Mouse (Mus musculus) heart, embryonic 14.5 days (tissue): ENCODE data around the gene Ccdc191. TPM values are rescaled to one million over a fixed set of nuclear protein-coding genes. Genes with fewer than 3 reads are reported as not detected.

Source experiments
- ATAC-seq: fragments of 200-750 bp; cut with Nextera tagmentation; 2 replicates; pipeline ENCODE4 v1.8.0; 2017; ENCODE audit warnings: low read depth, moderate TSS enrichment; ENCODE audit not compliant: insufficient number of reproducible peaks, insufficient read depth, low FRiP score
- H3K27ac ChIP-seq, 2 experiments: fragments of 200-500 bp in 1 of 2; fragments of 300-500 bp in 1 of 2; sonication (generic) in 1 of 2; replicated peaks in 1 of 2; 2 replicates each; pipeline ENCODE4 v1.5.1; 2012 to 2014; ENCODE audit warnings: low read depth in 2 of 2, low read length in 2 of 2, control low read depth in 1 of 2, mild to moderate bottlenecking in 1 of 2, mixed read lengths in 1 of 2; ENCODE audit not compliant: control insufficient read depth in 1 of 2, insufficient read depth in 1 of 2
- H3K27me3 ChIP-seq: fragments of 300-500 bp; sonication (generic); 2 replicates; pipeline ENCODE4 v1.6.1; 2014; ENCODE audit warnings: mild to moderate bottlenecking, low read length, control low read depth; ENCODE audit not compliant: control insufficient read depth, insufficient read depth
- H3K36me3 ChIP-seq: fragments of 300-500 bp; sonication (generic); 2 replicates; pipeline ENCODE4 v1.6.1; 2014; ENCODE audit warnings: mild to moderate bottlenecking, control low read depth, low read length, mixed read lengths; ENCODE audit not compliant: control insufficient read depth, insufficient read depth
- H3K4me1 ChIP-seq, 2 experiments: fragments of 200-500 bp in 1 of 2; fragments of 300-500 bp in 1 of 2; sonication (generic) in 1 of 2; 2 replicates each; pipeline ENCODE4 v1.6.1; 2012 to 2014; ENCODE audit warnings: low read length in 2 of 2, control low read depth in 1 of 2, mixed read lengths in 1 of 2; ENCODE audit not compliant: control insufficient read depth in 2 of 2, insufficient read depth in 2 of 2
- H3K4me2 ChIP-seq: fragments of 300-500 bp; sonication (generic); 2 replicates; pipeline ENCODE4 v1.6.1; 2014; ENCODE audit warnings: mild to moderate bottlenecking, low read length
- H3K4me3 ChIP-seq, 2 experiments: fragments of 200-500 bp in 1 of 2; fragments of 300-500 bp in 1 of 2; sonication (generic) in 1 of 2; 2 replicates each; pipeline ENCODE4 v1.5.1; 2012 to 2014; ENCODE audit warnings: low read length in 2 of 2, mild to moderate bottlenecking in 2 of 2, control low read depth in 1 of 2, low read depth in 1 of 2, moderate library complexity in 1 of 2; ENCODE audit not compliant: control insufficient read depth in 1 of 2, insufficient read depth in 1 of 2
- H3K9ac ChIP-seq: fragments of 300-500 bp; sonication (generic); 2 replicates; pipeline ENCODE4 v1.6.1; 2014; ENCODE audit warnings: mild to moderate bottlenecking, low read length
- H3K9me3 ChIP-seq: fragments of 300-500 bp; sonication (generic); 2 replicates; pipeline ENCODE4 v1.6.1; 2016; ENCODE audit warnings: low read length, control low read depth; ENCODE audit not compliant: control insufficient read depth
- WGBS: fragments of 180-500 bp; shearing (Covaris S2); extraction: QIAGEN DNeasy Blood & Tissue Kit; methylation state at CpG from one replicate; pipeline ENCODE4 v1.1.7; 2014; 5-methylcytosine and 5-hydroxymethylcytosine counted together
- polyA plus RNA-seq: library from polyadenylated mRNA; unstranded; fragments of >200 nt; fragmentation: Nextera tagmentation; extraction: Ambion mirVana; gene quantifications from 2 replicates; pipeline ENCODE4 v1.2.1, GENCODE M21; 2014

Gene Ccdc191
- polyA plus RNA-seq, 1 experiment from 2014 or later = 6.9 TPM

- no peak overlapping the region for H3K27ac ChIP-seq
- H3K36me3 ChIP-seq = no peaks in the 10 kb centered on the region
- WGBS = 24% methylated on average over 9 of the region's 9 CpGs
Measured at GRCm38 (mm10) chr16:43980110-43980609, 90.6 kb downstream of the Ccdc191 start.

GRCm38 (mm10) chr16:43986299-43986698 lies 96.7 kb downstream of the Ccdc191 start:
- 87% methylated on average over 4 of the region's 4 CpGs for WGBS

More at GRCm38 (mm10) chr16:43980110-43980609, 90.6 kb downstream of the Ccdc191 start:
- peak overlapping the region; percentile 78 for H3K9ac ChIP-seq
- H3K27me3 ChIP-seq = no peaks in the 10 kb centered on the region; the same call in 1 of the 2 replicates
- peak overlapping the region; percentile 96 for H3K4me2 ChIP-seq
- H3K9me3 ChIP-seq = no peaks in the 10 kb centered on the region
- ATAC-seq = no peak
- peak overlapping the region; percentile 66 to 67 for H3K4me3 ChIP-seq
- 0 out of 4 replicates have a peak, but pooled peaks cover 0 to 4% of the 10 kb centered on the region in 2 experiments for H3K4me1 ChIP-seq

GRCm38 (mm10) chr16:43994623-43995022 lies 105.0 kb downstream of the Ccdc191 start:
- H3K27ac ChIP-seq = no peak overlapping the region
- no peak overlapping the region for H3K4me2 ChIP-seq
- ATAC-seq = no peak
- H3K27me3 ChIP-seq = no peaks in the 10 kb centered on the region
- H3K4me3 ChIP-seq = no peak overlapping the region
- H3K9ac ChIP-seq = no peak overlapping the region
- H3K36me3 ChIP-seq = no peaks in the 10 kb centered on the region
- 71% methylated on average over 3 of the region's 3 CpGs for WGBS
- H3K9me3 ChIP-seq = no peaks in the 10 kb centered on the region
- H3K4me1 ChIP-seq = no peaks in the 10 kb centered on the region

More at GRCm38 (mm10) chr16:43986299-43986698, 96.7 kb downstream of the Ccdc191 start:
- Histone ChIP-seq H3K9ac (no peak overlapping the region), H3K36me3 (no peaks in the 10 kb centered on the region), H3K9me3 (no peaks in the 10 kb centered on the region), H3K4me2 (no peak overlapping the region), H3K27me3 (no peaks in the 10 kb centered on the region), H3K27ac (no peak overlapping the region), H3K4me1 (no peaks in the 10 kb centered on the region), H3K4me3 (no peak overlapping the region)
- ATAC-seq = no peak

- Histone ChIP-seq H3K36me3 (no peaks in the 10 kb centered on the region), H3K4me3 (no peak overlapping the region), H3K27me3 (no peaks in the 10 kb centered on the region), H3K9me3 (no peaks in the 10 kb centered on the region), H3K27ac (no peak overlapping the region), H3K4me2 (no peak overlapping the region), H3K9ac (no peak overlapping the region), H3K4me1 (no peaks in the 10 kb centered on the region)
- 85% methylated on average over 8 of the region's 8 CpGs for WGBS
- no peak for ATAC-seq
Measured at GRCm38 (mm10) chr16:43999111-43999510, 109.5 kb downstream of the Ccdc191 start.

- Histone ChIP-seq H3K36me3 (no peaks in the 10 kb centered on the region), H3K9me3 (no peaks in the 10 kb centered on the region), H3K4me1 (no peaks in the 10 kb centered on the region), H3K27me3 (no peaks in the 10 kb centered on the region), H3K9ac (no peak overlapping the region), H3K4me2 (no peak overlapping the region), H3K4me3 (no peak overlapping the region), H3K27ac (no peak overlapping the region)
- WGBS = 83% methylated on average over 5 of the region's 5 CpGs
- ATAC-seq = no peak
Measured at GRCm38 (mm10) chr16:43999541-43999940, 109.9 kb downstream of the Ccdc191 start.

GRCm38 (mm10) chr16:44002086-44002485 lies 112.5 kb downstream of the Ccdc191 start:
- ATAC-seq = 0 out of 2 replicates have a peak, but pooled peaks have one; percentile 54
- no peaks in the 10 kb centered on the region for H3K4me1 ChIP-seq
- no peaks in the 10 kb centered on the region for H3K27me3 ChIP-seq
- 0 out of 2 replicates have a peak, but pooled peaks cover 4% of the 10 kb centered on the region for H3K36me3 ChIP-seq
- H3K9me3 ChIP-seq = no peaks in the 10 kb centered on the region
- H3K27ac ChIP-seq = no peak overlapping the region
- no peak overlapping the region for H3K4me3 ChIP-seq
- no peak overlapping the region for H3K9ac ChIP-seq
- no peak overlapping the region for H3K4me2 ChIP-seq
- 39% methylated on average over 5 of the region's 5 CpGs for WGBS

GRCm38 (mm10) chr16:44011010-44011409 lies 121.4 kb downstream of the Ccdc191 start:
- Histone ChIP-seq H3K4me3 (no peak overlapping the region), H3K4me1 (no peaks in the 10 kb centered on the region), H3K27ac (no peak overlapping the region), H3K36me3 (no peaks in the 10 kb centered on the region), H3K9ac (no peak overlapping the region), H3K9me3 (no peaks in the 10 kb centered on the region), H3K27me3 (no peaks in the 10 kb centered on the region), H3K4me2 (no peak overlapping the region)
- ATAC-seq = no peak
- 67% methylated on average over 5 of the region's 5 CpGs for WGBS
